10 mouse cellular contexts compared by ENCODE assay signal in the genomic region with DNA sequence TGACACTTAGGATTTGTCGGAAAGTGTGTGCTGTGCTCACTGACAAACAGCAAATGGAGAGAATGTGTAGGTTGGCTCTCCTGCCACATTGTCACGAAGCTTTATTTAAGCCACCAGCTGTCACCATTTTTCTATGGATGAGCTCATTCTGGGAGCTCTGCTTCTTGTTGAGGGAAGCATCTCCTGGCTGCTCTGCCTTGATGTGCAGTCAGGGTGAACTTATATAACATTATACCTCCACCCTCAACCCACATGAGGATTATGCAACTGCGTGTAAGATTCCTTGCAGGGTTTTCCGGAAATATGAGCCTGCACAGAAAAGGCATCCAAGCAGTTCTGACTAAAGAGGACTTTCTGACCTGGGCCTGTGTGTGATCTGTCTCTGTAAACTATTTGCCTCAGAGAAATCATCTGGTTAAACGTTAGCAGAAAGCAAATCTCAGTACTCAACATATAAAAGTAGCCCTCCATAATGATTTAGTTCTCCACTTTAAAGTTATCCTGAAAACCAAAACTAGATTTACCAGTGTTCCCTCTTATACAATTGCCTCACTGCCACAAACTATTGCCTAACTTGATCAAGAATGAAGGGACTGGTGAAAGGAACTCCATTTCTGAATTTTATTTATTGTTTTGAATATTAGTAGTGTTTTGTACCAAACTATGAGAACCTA. TPM values are rescaled to one million over a fixed set of nuclear protein-coding genes. Genes with fewer than 3 reads are reported as not detected.
DNase-seq lines count a peak whose midpoint lies in the region; ATAC-seq and TF ChIP-seq lines count a peak whose summit lies in the region.
"Had no signal": no experiment of that assay in that cellular context is flagged by ENCODE, and none has a peak within 500 bp of the region (broad histone marks: within the 10 kb centered on the region; RNA-seq: fewer than 3 reads in every experiment).

No protein-coding gene starts in this region.

- H3K4me3 ChIP-seq in liver, adult 2 months (ENCODE audit: insufficient read depth, low read depth, low read length), result no peak overlapping the region
- no peak overlapping the region for H3K4me3 ChIP-seq in liver, embryonic 12.5 days
- H3K4me3 ChIP-seq in kidney, postnatal 0 days (replicated peaks; ENCODE audit: low read depth, low read length), result no peak overlapping the region
- no peak overlapping the region for H3K4me3 ChIP-seq in forebrain, embryonic 10.5 days
- H3K4me3 ChIP-seq: liver, embryonic 15.5 days had no signal

- no peaks in the 10 kb centered on the region for H3K79me2 ChIP-seq in liver, adult 2 months (ENCODE audit: control insufficient read depth, insufficient read depth, low read length)

- WGBS in liver, adult 2 months, result 32% methylated on average over 5 of the region's 5 CpGs
- WGBS in liver, embryonic 12.5 days (ENCODE audit: insufficient replicate concordance), result 58% methylated on average over 5 of the region's 5 CpGs
- WGBS in kidney, postnatal 0 days, result 36% methylated on average over 5 of the region's 5 CpGs
- WGBS in forebrain, embryonic 10.5 days, result 83% methylated on average over 5 of the region's 5 CpGs

- H3K9ac ChIP-seq in liver, adult 2 months (ENCODE audit: low read depth, low read length), result no peak overlapping the region
- H3K9ac ChIP-seq in liver, embryonic 12.5 days, result no peak overlapping the region
- H3K9ac ChIP-seq in kidney, postnatal 0 days (ENCODE audit: low read depth, low read length), result no peak overlapping the region
- H3K9ac ChIP-seq: liver, embryonic 15.5 days had no signal

- no peak overlapping the region for H3K4me2 ChIP-seq in liver, embryonic 12.5 days
- no peak overlapping the region for H3K4me2 ChIP-seq in kidney, postnatal 0 days (ENCODE audit: low read length)
- H3K4me2 ChIP-seq: liver, embryonic 15.5 days had no signal

- H3K36me3 ChIP-seq in liver, adult 2 months (ENCODE audit: control insufficient read depth, insufficient read depth, low read length), result no peaks in the 10 kb centered on the region
- no peaks in the 10 kb centered on the region for H3K36me3 ChIP-seq in liver, embryonic 12.5 days
- no peaks in the 10 kb centered on the region for H3K36me3 ChIP-seq in kidney, postnatal 0 days (ENCODE audit: insufficient read depth, low read length)
- no peaks in the 10 kb centered on the region for H3K36me3 ChIP-seq in forebrain, embryonic 10.5 days (replicated peaks)
- H3K36me3 ChIP-seq: liver, embryonic 15.5 days had no signal

- H3K4me1 ChIP-seq in liver, adult 2 months (ENCODE audit: control insufficient read depth, insufficient read depth, low read length), result peaks cover 15% of the 10 kb centered on the region
- H3K4me1 ChIP-seq in liver, embryonic 12.5 days, result no peaks in the 10 kb centered on the region
- H3K4me1 ChIP-seq in kidney, postnatal 0 days (replicated peaks; ENCODE audit: insufficient read depth, low read length), result no peaks in the 10 kb centered on the region
- no peaks in the 10 kb centered on the region for H3K4me1 ChIP-seq in forebrain, embryonic 10.5 days
- H3K4me1 ChIP-seq: liver, embryonic 15.5 days had no signal

- no peak for TF ChIP-seq POLR2A in liver, adult 2 months (IDR thresholded peaks at IDR 0.05; ENCODE audit: extremely low read depth, insufficient read depth, low read length)

- no peak for TF ChIP-seq CTCF in liver, adult 2 months (IDR thresholded peaks at IDR 0.05; ENCODE audit: low read depth, low read length)
- no peak for TF ChIP-seq CTCF in kidney, postnatal 0 days (IDR thresholded peaks at IDR 0.05; ENCODE audit: low read depth)

- H3K27ac ChIP-seq in liver, adult 2 months (replicated peaks; ENCODE audit: insufficient read depth, low read depth, low read length), result peak overlapping the region; percentile 73
- no peak overlapping the region for H3K27ac ChIP-seq in liver, embryonic 12.5 days
- peak overlapping the region; percentile 52 for H3K27ac ChIP-seq in kidney, postnatal 0 days
- H3K27ac ChIP-seq in forebrain, embryonic 10.5 days, result no peak overlapping the region

- no peak for ATAC-seq in liver, embryonic 12.5 days
- ATAC-seq in kidney, postnatal 0 days (replicated peaks; ENCODE audit: low FRiP score, low read depth), result peak; percentile 85

- no peaks in the 10 kb centered on the region for H3K9me3 ChIP-seq in liver, embryonic 12.5 days (replicated peaks)
- no peaks in the 10 kb centered on the region for H3K9me3 ChIP-seq in kidney, postnatal 0 days (replicated peaks; ENCODE audit: low read length)
- no peaks in the 10 kb centered on the region for H3K9me3 ChIP-seq in forebrain, embryonic 10.5 days
- H3K9me3 ChIP-seq: liver, embryonic 15.5 days had no signal

- DNase-seq in liver, adult 2 months (ENCODE audit: extremely low read depth, low read depth, low spot score), result peak; percentile 74
- peak; percentile 90 to 92 for DNase-seq in frontal cortex, adult 2 months (ENCODE audit: extremely low spot score in 1 of 2, low spot score in 1 of 2)
- DNase-seq in kidney, postnatal 0 days (ENCODE audit: low spot score), result peak; percentile 25
- peak; percentile 46 for DNase-seq in lung, postnatal 36 days
- DNase-seq in spleen, postnatal 36 days (ENCODE audit: low spot score in 2 of 2), result no peak
- DNase-seq in ovary, postnatal 36 days (ENCODE audit: low spot score), result no peak
- DNase-seq in forebrain, embryonic 10.5 days (ENCODE audit: extremely low spot score, low spot score), result no peak
- DNase-seq: adrenal gland, postnatal 10 days had no signal

- no peaks in the 10 kb centered on the region for H3K27me3 ChIP-seq in liver, adult 2 months (ENCODE audit: control insufficient read depth, insufficient read depth, low read length)
- no peaks in the 10 kb centered on the region for H3K27me3 ChIP-seq in liver, embryonic 12.5 days (replicated peaks)
- H3K27me3 ChIP-seq in kidney, postnatal 0 days (ENCODE audit: insufficient read depth, low read length), result no peaks in the 10 kb centered on the region
- no peaks in the 10 kb centered on the region for H3K27me3 ChIP-seq in forebrain, embryonic 10.5 days (ENCODE audit: poor library complexity, severe bottlenecking)
- H3K27me3 ChIP-seq: liver, embryonic 15.5 days had no signal

RNA-seq across cellular contexts. Expression of a gene that starts 9.0 kb away (rescaled TPM):
- 5.7 and 9.0 TPM in 2 replicates for total RNA-seq in liver, adult 2 months (2014; rRNA removed)
- polyA plus RNA-seq in liver, adult 2 months (2012; rRNA removed), result 3.4 and 4.2 TPM in 2 replicates
- 2.4 and 3.5 TPM in 2 replicates for polyA plus RNA-seq in liver, embryonic 12.5 days (2016; fragmentation: Nextera tagmentation; extraction: Ambion mirVana)
- 33.1 and 36.6 TPM in 2 replicates for polyA plus RNA-seq in frontal cortex, adult 2 months (2012; rRNA removed)
- 8.1 TPM in 2 replicates for polyA plus RNA-seq in kidney, postnatal 0 days (2015; fragmentation: Nextera tagmentation; extraction: Ambion mirVana)
- polyA plus RNA-seq in forebrain, embryonic 10.5 days (2016; fragmentation: Nextera tagmentation; extraction: Ambion mirVana), result 1.8 and 2.2 TPM in 2 replicates

Comparison
In these comparisons a context has a peak if more than half of its experiments do, and no peak if none do; other contexts are left out.
1. H3K27ac ChIP-seq: peak in liver, adult 2 months (single experiment) and kidney, postnatal 0 days (single experiment); none in liver, embryonic 12.5 days (single experiment) and forebrain, embryonic 10.5 days (single experiment).
2. DNase-seq: peak in liver, adult 2 months (single experiment), frontal cortex, adult 2 months (2 of 2), kidney, postnatal 0 days (single experiment) and lung, postnatal 36 days (single experiment); none in spleen, postnatal 36 days (0 of 2), ovary, postnatal 36 days (single experiment) and forebrain, embryonic 10.5 days (single experiment).